Mouse (Mus musculus) ovary, postnatal 36 days (tissue): ENCODE measurements around the gene Pdxp.

ENCODE experiments used
- DNase-seq: peaks from one replicate; pipeline ENCODE4 v3.0.0; 2022; ENCODE audit warnings: low spot score, mixed read lengths

The Pdxp gene

DNA sequence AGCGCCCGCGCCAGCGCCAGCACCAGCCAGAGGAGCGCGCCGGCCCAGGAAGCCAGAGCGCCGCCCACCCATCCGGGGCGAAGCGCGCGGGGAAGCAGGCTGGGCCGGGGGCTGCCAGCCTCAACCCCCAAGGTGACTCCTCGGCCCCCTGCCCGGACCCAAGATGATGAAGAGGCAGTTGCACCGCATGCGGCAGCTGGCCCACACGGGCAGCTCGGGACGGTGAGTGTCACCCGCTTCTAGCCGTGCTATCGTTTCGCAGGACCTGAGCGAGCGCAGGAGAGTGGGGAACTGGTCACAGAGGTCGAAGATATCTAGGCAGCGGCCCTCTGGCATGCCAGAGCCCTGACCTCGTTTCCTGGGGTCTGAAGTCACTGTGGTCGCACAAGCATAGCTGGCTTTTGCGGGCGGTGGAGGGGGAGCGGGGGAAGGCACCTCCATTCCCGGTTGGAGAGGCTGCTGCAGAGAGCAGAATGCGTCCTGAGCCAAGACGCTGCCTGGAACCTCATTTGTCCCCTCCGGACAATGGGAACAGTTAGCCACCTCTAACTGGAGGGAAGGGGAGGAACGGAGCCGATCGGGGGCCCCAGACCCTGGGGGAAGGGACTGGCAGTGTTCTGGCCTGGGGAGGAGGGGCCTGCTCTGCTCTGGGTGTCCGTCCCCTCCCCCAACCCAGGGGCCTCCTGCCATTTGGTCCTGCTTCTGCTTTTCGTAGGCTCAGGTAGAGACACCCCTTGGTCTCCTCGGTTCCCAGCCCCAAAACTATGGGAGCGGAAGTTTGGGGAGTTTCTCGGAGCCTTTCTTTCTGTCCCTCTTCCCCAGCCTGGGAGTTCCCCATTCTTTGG is 13.8 kb upstream of the Pdxp start, which contains the start of gene Sh3bp1:
Gene Sh3bp1, plus strand, starts transcription at position 29 of the 845 bp plus-strand sequence.
- DNase-seq, result peak; percentile 76

DNA sequence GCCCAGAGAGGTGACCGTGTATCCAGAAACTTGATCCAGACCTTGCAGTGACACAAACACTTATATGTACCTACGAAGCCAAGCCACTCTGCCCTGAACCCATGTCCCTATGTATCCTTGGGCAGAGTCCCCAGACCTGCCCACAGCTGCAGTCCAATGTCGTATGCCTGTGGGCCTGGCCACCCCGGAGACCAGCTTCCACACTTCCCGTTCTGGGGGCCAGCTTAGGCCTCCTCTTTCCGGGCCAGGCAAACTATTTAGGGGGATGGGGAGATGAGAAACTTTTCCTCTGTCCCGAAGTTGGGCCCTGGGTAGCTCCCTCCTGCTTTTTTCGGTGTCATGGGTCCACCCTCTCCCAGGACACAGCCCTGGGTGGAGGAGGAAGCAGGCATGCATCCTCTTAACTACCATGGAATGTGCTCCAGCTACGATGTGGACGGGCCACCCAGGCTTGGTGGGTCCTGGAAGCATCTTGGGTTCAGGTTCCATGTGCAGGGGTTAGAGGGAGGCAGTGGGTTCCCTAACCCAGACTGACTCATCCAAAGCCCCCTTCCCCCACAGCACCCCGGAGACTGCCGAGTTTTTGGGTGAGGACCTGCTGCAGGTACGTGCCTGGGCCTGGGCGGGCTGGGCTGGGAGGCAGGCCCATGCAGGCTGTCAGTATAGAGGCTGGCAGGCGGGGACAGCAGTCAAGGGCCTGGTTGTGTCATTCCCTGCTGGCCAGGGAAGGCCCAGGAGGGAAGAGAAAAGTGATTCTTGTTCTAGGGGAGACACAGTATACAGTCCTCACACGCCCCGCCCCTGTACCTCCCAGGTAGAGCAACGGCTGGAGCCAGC is 12.9 kb upstream of the Pdxp start:
- DNase-seq, result no peak

DNA sequence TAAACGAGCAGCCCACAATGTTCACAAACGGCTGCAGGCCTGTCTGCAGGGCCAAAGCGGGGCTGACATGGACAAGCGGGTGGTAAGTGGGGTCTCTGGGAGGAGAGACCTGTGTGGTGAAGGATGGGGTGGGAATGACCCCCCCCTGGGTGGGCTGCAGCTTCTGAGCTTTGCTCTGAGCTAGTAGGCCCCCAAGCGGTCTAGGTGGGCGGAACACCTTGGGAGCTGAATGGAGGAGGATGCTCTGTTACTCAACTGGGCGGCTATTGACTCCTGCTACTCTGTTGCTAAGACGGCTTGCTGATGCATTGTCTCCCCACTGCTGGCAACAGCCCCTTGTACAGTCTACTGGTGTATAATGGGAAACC is 12.3 kb upstream of the Pdxp start:
- DNase-seq, result no peak

GRCm38 (mm10) chr15:78903243-78903642 is 10.5 kb upstream of the Pdxp start:
- DNase-seq, result peak; percentile 67

- DNase-seq, result no peak
Measured at GRCm38 (mm10) chr15:78908399-78908798, 5.3 kb upstream of the Pdxp start.

DNA sequence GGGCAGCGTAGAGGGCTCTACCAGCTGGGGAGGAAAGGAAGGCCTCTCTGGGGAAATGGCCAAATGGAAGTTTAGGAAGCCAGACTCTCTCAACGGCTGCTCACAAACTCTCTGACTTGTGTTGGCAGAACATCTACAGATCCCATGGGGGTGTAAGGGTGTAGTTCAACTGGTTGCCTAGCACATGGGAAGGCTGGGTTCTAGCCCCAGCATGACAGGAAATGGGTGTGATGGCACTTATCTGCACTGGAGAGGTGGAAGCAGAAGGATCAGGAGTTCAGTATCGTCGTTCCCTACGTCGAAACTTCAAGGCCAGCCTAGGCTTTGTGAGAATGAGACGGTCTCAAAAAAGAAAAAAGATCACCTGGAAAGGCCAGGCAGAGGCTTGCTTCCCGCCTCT is 4.7 kb upstream of the Pdxp start:
- no peak for DNase-seq

GRCm38 (mm10) chr15:78912040-78912439 is 1.7 kb upstream of the Pdxp start:
- DNase-seq, result no peak

- no peak for DNase-seq
Measured at GRCm38 (mm10) chr15:78914091-78914822, 538 bp downstream of the Pdxp start.

- no peak for DNase-seq
Measured at GRCm38 (mm10) chr15:78914823-78915659, 1.3 kb downstream of the Pdxp start.

GRCm38 (mm10) chr15:78915660-78916017 is 1.9 kb downstream of the Pdxp start:
- no peak for DNase-seq

- DNase-seq, result no peak
Measured at GRCm38 (mm10) chr15:78916052-78916826, 2.5 kb downstream of the Pdxp start.

GRCm38 (mm10) chr15:78918126-78918525 is 4.4 kb downstream of the Pdxp start:
- DNase-seq, result no peak

DNA sequence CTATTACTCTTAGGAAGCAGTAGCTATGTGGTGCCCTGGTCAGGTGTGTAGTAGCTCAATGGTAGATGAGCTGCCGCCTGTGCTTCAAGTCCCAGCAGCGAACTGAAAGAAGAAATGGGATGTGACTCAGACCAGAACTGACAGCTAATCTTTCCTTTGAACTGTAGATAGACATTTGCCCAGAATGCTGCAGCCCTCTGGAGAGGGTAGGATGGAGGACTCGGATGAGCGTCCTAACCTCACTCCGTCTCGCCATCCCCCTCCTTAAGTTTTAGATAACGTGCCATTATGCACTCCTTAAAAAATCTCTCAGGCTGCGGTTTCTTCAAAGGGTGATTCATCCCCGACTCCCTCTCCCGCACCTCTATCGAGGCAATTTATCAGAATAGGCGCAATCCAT is 6.2 kb downstream of the Pdxp start:
- no peak for DNase-seq

DNA sequence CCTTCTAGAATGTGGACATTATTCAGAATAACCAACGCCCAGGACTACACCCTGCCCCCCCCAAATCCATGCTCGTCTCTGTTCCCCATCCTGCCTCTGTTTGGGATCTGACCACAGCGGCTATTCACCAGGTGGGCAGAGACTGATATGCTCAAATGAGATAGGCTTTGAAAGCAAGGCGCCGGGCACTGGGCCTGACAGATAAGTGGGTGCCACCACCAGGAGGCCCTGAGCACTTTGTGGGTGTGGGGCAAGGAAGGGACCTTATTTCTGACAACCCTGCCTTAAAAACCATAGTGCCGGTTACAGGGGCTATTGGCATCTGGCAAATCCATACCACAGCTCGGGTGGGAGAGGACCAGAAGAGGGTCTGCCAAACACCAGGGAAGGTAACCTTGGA is 9.0 kb downstream of the Pdxp start:
- no peak for DNase-seq

DNA sequence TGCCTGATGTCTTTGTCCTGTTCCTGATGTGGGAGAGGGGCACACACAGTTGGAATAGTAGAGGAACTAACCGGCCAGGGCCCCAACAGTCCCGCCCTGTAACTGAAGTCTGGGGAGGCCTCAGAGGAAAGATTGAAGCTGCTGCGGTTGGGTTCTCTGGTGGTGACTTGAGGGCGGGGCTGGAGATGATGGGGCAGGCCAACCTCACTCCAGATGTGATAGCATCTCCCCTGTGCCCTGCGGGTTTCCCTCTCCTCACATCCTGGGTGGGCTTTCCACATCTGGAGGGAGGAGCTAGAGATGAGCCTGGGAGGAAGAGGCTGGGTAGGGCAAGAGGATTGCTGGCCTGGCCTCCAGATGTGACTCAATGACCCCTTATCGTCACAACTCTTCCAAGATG is 9.9 kb downstream of the Pdxp start:
- DNase-seq, result no peak

- DNase-seq, result no peak
Measured at GRCm38 (mm10) chr15:78925129-78925528, 11.4 kb downstream of the Pdxp start.

DNA sequence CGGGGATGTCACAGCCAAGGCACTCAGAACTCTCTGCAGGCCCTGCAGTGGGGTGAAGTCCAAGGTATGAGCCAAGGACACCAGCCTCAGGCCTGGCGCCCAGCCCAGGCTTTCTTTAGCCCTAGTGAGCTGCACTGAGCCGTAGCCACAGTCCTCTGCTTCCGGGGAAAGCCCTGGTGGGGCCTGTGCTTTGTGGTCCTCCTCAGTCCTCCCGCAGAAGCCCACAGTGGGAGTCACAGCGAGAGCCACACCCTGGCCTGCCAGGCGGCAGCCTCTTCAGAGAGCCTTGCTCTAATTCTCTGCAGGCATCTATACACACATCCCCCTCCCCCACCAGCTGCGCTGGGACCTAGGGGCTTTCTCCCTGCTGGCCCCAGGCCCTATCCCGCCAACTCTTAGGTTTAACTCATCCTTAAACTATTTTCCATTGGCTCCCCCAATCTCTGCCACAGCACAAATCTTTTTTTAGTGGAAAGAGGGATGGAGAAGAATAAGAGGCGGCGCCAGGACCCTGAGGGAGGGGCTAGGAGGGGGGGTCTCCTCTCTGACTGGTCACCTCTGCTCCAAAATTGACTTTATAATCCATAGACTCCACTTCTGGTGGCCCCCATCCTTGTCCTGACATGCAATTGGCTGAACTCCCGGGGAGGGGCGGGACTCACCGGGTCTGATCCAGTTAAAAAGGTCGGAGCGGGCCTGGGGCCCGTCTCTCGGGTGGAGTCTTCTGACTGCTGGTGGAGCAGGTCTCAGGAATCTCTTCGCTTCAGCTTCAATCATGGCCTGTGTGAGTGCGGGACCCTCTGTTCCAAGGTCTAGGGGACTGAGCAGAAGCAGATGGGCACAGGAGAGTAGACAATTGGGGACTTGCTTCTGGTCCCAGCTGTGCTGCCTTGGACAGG is 12.6 kb downstream of the Pdxp start, which contains the start of gene Lgals1:
Gene Lgals1, plus strand, starts transcription at position 705 of the 899 bp plus-strand sequence.
- DNase-seq, result peak; percentile 87

DNA sequence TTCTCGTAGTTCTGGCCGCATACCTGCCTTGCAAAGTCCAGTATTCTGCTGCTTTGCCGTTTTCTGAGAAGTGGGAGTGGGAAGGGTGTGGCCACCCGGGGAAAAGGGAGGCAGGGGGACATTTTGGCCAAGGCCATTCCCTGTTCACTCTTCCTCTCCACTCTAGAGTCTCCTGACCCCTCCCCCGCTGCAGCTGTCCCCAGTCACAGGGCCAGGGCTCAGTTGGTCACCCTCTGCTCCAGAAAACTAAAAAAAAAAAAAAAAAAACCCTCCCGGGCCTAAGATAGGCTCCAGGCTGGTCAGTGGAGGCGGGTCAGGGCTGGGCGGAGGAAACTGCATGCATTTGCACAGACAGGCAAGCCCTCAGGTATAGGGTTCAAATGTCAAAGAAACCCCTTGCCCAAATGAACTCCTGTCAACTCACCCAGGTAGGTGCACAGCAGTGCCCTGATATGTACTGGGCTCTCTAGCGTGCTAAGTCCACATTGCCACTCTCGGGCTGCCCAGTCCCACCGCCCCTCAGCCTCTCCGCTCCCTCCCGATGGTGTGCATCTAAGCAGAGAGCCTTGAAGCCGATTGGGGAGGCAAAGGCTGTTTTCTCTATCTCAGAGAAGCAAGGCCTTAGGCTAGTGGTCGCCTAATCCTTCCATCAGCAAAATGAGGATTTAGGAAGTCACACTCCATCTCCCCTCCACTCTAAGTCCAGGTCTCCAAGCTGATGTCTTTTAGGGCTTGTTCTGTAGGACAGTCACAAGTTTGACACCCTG is 13.5 kb downstream of the Pdxp start:
- no peak for DNase-seq
